Mouse (Mus musculus): ENCODE measurements around the gene Ctnna3. TPM values are rescaled to one million over a fixed set of nuclear protein-coding genes. Genes with fewer than 3 reads are reported as not detected.
A peak's percentile ranks its signal among the peaks of the same experiment; 100 is the strongest.

The Ctnna3 gene
- total and polyA plus RNA-seq, 2 experiments = 0.09 TPM; not detected in 1

DNA sequence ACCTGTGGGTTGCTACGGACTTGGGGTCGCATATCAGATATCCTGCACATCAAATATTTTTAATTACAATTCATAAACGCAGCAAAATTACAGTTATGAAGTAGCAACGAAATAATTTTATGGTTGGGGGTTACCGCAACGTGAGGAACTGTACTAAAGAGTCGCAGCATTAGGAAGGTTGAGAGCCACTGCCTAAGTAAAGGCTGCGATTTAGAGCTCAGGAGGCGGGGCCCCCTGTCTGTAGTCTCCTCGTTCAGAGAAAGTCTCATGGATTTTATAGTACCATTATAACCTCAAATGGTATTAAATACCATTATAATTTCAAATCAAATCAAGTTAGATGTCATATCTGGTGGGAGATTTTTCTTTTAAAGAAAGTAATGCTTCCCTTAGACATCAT, 42.9 kb upstream of the Ctnna3 start:
- Histone ChIP-seq H3K9ac (ENCODE audit: low read depth, low read length) (no peak overlapping the region; the same call in 1 of the 2 replicates), H3K79me2 (ENCODE audit: control insufficient read depth, insufficient read depth, low read length) (no peaks in the 10 kb centered on the region), H3K4me1 (ENCODE audit: control insufficient read depth, insufficient read depth, low read length) (no peaks in the 10 kb centered on the region), H3K27me3 (ENCODE audit: control insufficient read depth, insufficient read depth, low read length) (no peaks in the 10 kb centered on the region), H3K36me3 (ENCODE audit: control insufficient read depth, insufficient read depth, low read length) (no peaks in the 10 kb centered on the region), H3K4me3 (ENCODE audit: insufficient read depth, low read depth, low read length) (peak overlapping the region; percentile 73), H3K27ac (replicated peaks; ENCODE audit: insufficient read depth, low read depth, low read length) (no peak overlapping the region)
- 2% methylated on average over 10 of the region's 10 CpGs for WGBS
- DNase-seq (ENCODE audit: extremely low read depth, low read depth, low spot score) = no peak
- no peak for TF ChIP-seq CTCF (IDR thresholded peaks at IDR 0.05; ENCODE audit: low read depth, low read length)
- TF ChIP-seq POLR2A (IDR thresholded peaks at IDR 0.05; ENCODE audit: extremely low read depth, insufficient read depth, low read length) = no peak

DNA sequence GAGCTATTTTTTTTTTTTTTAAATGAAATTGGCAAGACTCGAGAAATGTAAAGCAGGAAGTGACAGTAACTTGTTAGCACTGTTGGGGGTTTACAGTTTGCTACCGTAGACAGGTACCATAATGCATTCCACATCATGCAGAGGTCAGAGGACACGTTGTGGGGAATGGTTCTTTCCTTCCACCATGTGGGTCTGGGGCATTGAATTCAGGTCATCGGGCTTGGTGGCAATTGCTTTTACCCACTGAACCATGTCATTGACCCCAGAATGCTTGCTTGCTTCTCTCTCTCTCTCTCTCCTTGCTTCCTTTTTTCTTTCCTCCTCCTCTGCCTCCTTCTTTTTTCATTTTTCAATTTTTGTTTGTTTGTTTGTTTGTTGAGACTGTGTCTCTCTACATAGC, 41.0 kb upstream of the Ctnna3 start:
- Histone ChIP-seq H3K9ac (ENCODE audit: low read depth, low read length) (no peak overlapping the region), H3K4me3 (ENCODE audit: insufficient read depth, low read depth, low read length) (no peak overlapping the region), H3K27ac (replicated peaks; ENCODE audit: insufficient read depth, low read depth, low read length) (no peak overlapping the region), H3K79me2 (ENCODE audit: control insufficient read depth, insufficient read depth, low read length) (no peaks in the 10 kb centered on the region), H3K36me3 (ENCODE audit: control insufficient read depth, insufficient read depth, low read length) (no peaks in the 10 kb centered on the region), H3K4me1 (ENCODE audit: control insufficient read depth, insufficient read depth, low read length) (no peaks in the 10 kb centered on the region), H3K27me3 (ENCODE audit: control insufficient read depth, insufficient read depth, low read length) (no peaks in the 10 kb centered on the region)
- DNase-seq (ENCODE audit: extremely low read depth, low read depth, low spot score) = no peak
- no peak for TF ChIP-seq POLR2A (IDR thresholded peaks at IDR 0.05; ENCODE audit: extremely low read depth, insufficient read depth, low read length)
- no peak for TF ChIP-seq CTCF (IDR thresholded peaks at IDR 0.05; ENCODE audit: low read depth, low read length)
- 36% methylated on average over 4 of the region's 4 CpGs for WGBS

DNA sequence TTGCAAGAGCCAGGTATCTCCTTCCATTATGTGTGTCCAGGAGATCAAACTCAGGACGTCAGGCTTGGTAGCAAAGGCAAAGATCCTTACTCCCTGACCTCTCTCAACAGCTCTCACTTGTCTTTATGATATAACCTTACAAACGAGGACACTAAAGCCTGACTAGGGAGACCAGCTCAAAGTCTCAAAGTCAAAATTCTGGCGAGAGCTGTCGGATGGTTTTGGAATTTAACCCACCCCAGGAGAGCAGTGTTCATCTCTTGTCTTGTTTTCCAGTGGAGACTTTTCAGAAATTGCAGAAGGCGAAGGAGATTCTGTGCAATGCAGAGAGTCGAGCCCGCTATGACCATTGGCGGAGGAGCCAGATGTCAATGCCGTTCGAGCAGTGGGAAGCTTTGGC, 32.9 kb upstream of the Ctnna3 start:
- Histone ChIP-seq H3K36me3 (ENCODE audit: control insufficient read depth, insufficient read depth, low read length) (0 out of 2 replicates have a peak, but pooled peaks cover 4% of the 10 kb centered on the region), H3K9ac (ENCODE audit: low read depth, low read length) (no peak overlapping the region), H3K27me3 (ENCODE audit: control insufficient read depth, insufficient read depth, low read length) (no peaks in the 10 kb centered on the region), H3K4me1 (ENCODE audit: control insufficient read depth, insufficient read depth, low read length) (no peaks in the 10 kb centered on the region), H3K27ac (replicated peaks; ENCODE audit: insufficient read depth, low read depth, low read length) (no peak overlapping the region), H3K79me2 (ENCODE audit: control insufficient read depth, insufficient read depth, low read length) (no peaks in the 10 kb centered on the region), H3K4me3 (ENCODE audit: insufficient read depth, low read depth, low read length) (no peak overlapping the region)
- DNase-seq (ENCODE audit: extremely low read depth, low read depth, low spot score) = no peak
- TF ChIP-seq CTCF (IDR thresholded peaks at IDR 0.05; ENCODE audit: low read depth, low read length) (no peak), POLR2A (IDR thresholded peaks at IDR 0.05; ENCODE audit: extremely low read depth, insufficient read depth, low read length) (no peak)
- 94% methylated on average over 10 of the region's 10 CpGs for WGBS

DNA sequence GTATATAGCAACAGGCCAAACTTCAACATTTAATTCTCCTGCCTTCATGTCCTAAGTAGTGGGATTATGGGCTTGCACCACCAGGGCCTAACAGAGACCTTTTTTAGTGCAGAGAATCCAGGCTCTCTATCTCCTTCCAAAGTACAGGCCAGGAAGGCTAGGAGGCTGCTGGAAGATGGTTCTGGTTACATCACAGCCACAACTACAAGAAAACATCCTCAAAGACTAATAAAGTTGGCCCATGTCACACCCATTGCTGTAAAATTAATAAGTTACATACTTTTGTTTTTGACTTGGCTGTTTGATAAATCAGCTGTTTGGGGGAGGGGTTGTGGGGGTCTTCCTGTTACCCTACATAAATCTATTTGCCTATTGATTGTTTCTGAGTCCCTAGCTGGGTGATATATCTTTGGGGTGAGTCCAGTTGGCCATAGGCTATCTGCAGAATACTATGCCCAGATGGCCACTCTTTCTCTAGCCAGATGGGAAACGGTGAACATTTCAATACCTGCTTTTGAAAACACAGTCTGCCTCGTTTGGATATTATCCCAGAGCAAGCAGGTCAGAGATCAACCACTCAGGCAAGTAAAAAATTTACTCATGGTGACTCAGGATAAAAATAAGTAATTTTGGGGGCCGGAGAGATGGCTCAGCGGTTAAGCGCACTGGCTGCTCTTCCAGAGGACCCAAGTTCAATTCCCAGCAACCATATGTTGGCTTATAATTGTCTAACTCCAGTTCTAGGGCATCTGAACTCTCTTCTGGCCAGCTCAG, 27.0 kb upstream of the Ctnna3 start:
- Histone ChIP-seq H3K79me2 (ENCODE audit: control insufficient read depth, insufficient read depth, low read length) (no peaks in the 10 kb centered on the region), H3K4me1 (ENCODE audit: control insufficient read depth, insufficient read depth, low read length) (peaks cover 6% of the 10 kb centered on the region), H3K4me3 (ENCODE audit: insufficient read depth, low read depth, low read length) (no peak overlapping the region), H3K27me3 (ENCODE audit: control insufficient read depth, insufficient read depth, low read length) (no peaks in the 10 kb centered on the region), H3K36me3 (ENCODE audit: control insufficient read depth, insufficient read depth, low read length) (no peaks in the 10 kb centered on the region), H3K9ac (ENCODE audit: low read depth, low read length) (no peak overlapping the region), H3K27ac (replicated peaks; ENCODE audit: insufficient read depth, low read depth, low read length) (peak overlapping the region; percentile 69)
- 28% methylated on average over 5 of the region's 5 CpGs for WGBS
- TF ChIP-seq CTCF (IDR thresholded peaks at IDR 0.05; ENCODE audit: low read depth, low read length) = no peak
- TF ChIP-seq POLR2A (IDR thresholded peaks at IDR 0.05; ENCODE audit: extremely low read depth, insufficient read depth, low read length) = no peak
- DNase-seq (ENCODE audit: extremely low read depth, low read depth, low spot score) = peak; percentile 91

DNA sequence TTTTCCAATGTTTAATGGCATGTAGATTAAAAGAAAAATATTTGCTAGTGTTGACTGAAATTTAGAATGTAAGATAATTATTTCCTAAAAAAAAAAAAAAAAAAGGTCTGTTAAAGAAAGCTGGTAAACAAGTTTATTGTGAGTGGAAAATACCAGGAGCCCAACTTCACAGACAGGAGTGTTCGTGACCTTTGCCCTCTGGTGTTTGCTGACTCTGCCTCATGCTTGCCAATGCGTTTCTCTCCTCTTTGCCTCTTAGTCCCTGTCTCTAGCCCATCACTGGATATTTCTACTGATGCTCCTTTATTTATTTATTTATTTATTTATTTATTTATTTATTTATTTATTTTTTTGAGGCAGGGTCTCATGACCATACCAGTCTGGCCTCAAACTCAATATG, 26.3 kb upstream of the Ctnna3 start:
- TF ChIP-seq CTCF (IDR thresholded peaks at IDR 0.05; ENCODE audit: low read depth, low read length) (no peak), POLR2A (IDR thresholded peaks at IDR 0.05; ENCODE audit: extremely low read depth, insufficient read depth, low read length) (no peak)
- WGBS = 25% methylated on average over 2 of the region's 2 CpGs
- Histone ChIP-seq H3K4me3 (ENCODE audit: insufficient read depth, low read depth, low read length) (no peak overlapping the region), H3K9ac (ENCODE audit: low read depth, low read length) (no peak overlapping the region), H3K79me2 (ENCODE audit: control insufficient read depth, insufficient read depth, low read length) (no peaks in the 10 kb centered on the region), H3K27ac (replicated peaks; ENCODE audit: insufficient read depth, low read depth, low read length) (no peak overlapping the region), H3K4me1 (ENCODE audit: control insufficient read depth, insufficient read depth, low read length) (peaks cover 6% of the 10 kb centered on the region), H3K36me3 (ENCODE audit: control insufficient read depth, insufficient read depth, low read length) (no peaks in the 10 kb centered on the region), H3K27me3 (ENCODE audit: control insufficient read depth, insufficient read depth, low read length) (no peaks in the 10 kb centered on the region)
- DNase-seq (ENCODE audit: extremely low read depth, low read depth, low spot score) = peak; percentile 91
